Mouse (Mus musculus) right cerebral cortex, postnatal 36 days (tissue): ENCODE results near the gene Col24a1.

Experiments used
- DNase-seq, 2 experiments: peaks; one replicate each; pipeline ENCODE4 v3.0.0; 2022; ENCODE audit warnings: low spot score in 2 of 2, mixed read lengths in 1 of 2

The Col24a1 gene

GRCm38 (mm10) chr3:145574468-145574867 is 282.2 kb downstream of the Col24a1 start:
- no peak for DNase-seq

- DNase-seq: no peak
Measured at GRCm38 (mm10) chr3:145575340-145575739, 283.1 kb downstream of the Col24a1 start.

GRCm38 (mm10) chr3:145575743-145576481 is 283.6 kb downstream of the Col24a1 start, which contains the start of gene Znhit6:
Gene Znhit6, plus strand, starts transcription at chr3:145576205.
- DNase-seq: peak; percentile 94 to 95

- no peak for DNase-seq
Measured at GRCm38 (mm10) chr3:145576482-145576822, 284.2 kb downstream of the Col24a1 start.

- DNase-seq: no peak
Measured at GRCm38 (mm10) chr3:145576876-145577275, 284.6 kb downstream of the Col24a1 start.

- DNase-seq: no peak
Measured at GRCm38 (mm10) chr3:145583043-145583442, 290.8 kb downstream of the Col24a1 start.

- no peak for DNase-seq
Measured at GRCm38 (mm10) chr3:145583522-145584200, 291.4 kb downstream of the Col24a1 start.

- no peak for DNase-seq
Measured at GRCm38 (mm10) chr3:145590562-145590961, 298.3 kb downstream of the Col24a1 start.

GRCm38 (mm10) chr3:145591841-145592542 is 299.7 kb downstream of the Col24a1 start:
- DNase-seq: no peak

- no peak for DNase-seq
Measured at GRCm38 (mm10) chr3:145595354-145595753, 303.1 kb downstream of the Col24a1 start.

- DNase-seq: no peak
Measured at GRCm38 (mm10) chr3:145599059-145599458, 306.8 kb downstream of the Col24a1 start.

- no peak for DNase-seq
Measured at GRCm38 (mm10) chr3:145600801-145601200, 308.5 kb downstream of the Col24a1 start.

GRCm38 (mm10) chr3:145601345-145601744 is 309.1 kb downstream of the Col24a1 start:
- DNase-seq: no peak
